Mouse (Mus musculus): Measurements from ENCODE around the gene Arpc5l. TPM values are rescaled to one million over a fixed set of nuclear protein-coding genes. Genes with fewer than 3 reads are reported as not detected.

Arpc5l gene
- polyA plus RNA-seq (2012; rRNA removed; ENCODE audit: low replicate concordance) = 29.7 and 32.7 TPM in 2 replicates

GRCm38 (mm10) chr2:39004880-39005435 lies at the start of gene Arpc5l:
Gene Arpc5l, plus strand, starts transcription at chr2:39005348.

GRCm38 (mm10) chr2:38997386-38998374 lies 7.5 kb upstream of the Arpc5l start, which contains the start of gene Wdr38:
Gene Wdr38, plus strand, starts transcription at chr2:38997476.

GRCm38 (mm10) chr2:39005574-39006079 lies 479 bp downstream of the Arpc5l start, which contains the start of gene Rpl35:
Gene Rpl35, minus strand, starts transcription at chr2:39005624.

Other genes with a start within 250 kb of the Arpc5l start
- 1.7 and 9.2 TPM in 2 replicates for gene Nr6a1, start 77.7 kb upstream of the Arpc5l start, polyA plus RNA-seq (2012; rRNA removed; ENCODE audit: low replicate concordance)
- gene Olfml2a, start 73.4 kb upstream of the Arpc5l start, polyA plus RNA-seq (2012; rRNA removed; ENCODE audit: low replicate concordance) = 5.6 and 16.4 TPM in 2 replicates
- gene Wdr38, start 7.9 kb upstream of the Arpc5l start, polyA plus RNA-seq (2012; rRNA removed; ENCODE audit: low replicate concordance) = 0.40 and 0.77 TPM in 2 replicates
- 122 and 264 TPM in 2 replicates for gene Rpl35, start 276 bp downstream of the Arpc5l start, polyA plus RNA-seq (2012; rRNA removed; ENCODE audit: low replicate concordance)
- 14.6 and 18.6 TPM in 2 replicates for gene Golga1, start 60.2 kb downstream of the Arpc5l start, polyA plus RNA-seq (2012; rRNA removed; ENCODE audit: low replicate concordance)
- gene Scai, start 185.4 kb downstream of the Arpc5l start, polyA plus RNA-seq (2012; rRNA removed; ENCODE audit: low replicate concordance) = 1.3 and 4.0 TPM in 2 replicates
- gene Ppp6c, start 221.1 kb downstream of the Arpc5l start, polyA plus RNA-seq (2012; rRNA removed; ENCODE audit: low replicate concordance) = 26.6 and 29.4 TPM in 2 replicates